10 mouse cellular contexts compared by ENCODE assay signal in genomic region chr4:147275021-147275772, GRCm38 (mm10). TPM values are rescaled to one million over a fixed set of nuclear protein-coding genes. Genes with fewer than 3 reads are reported as not detected.
DNase-seq lines count a peak whose midpoint lies in the region; ATAC-seq and TF ChIP-seq lines count a peak whose summit lies in the region.
"Not testable (repeated sequence)": the region's sequence is repeated elsewhere in the genome, so short reads cannot be mapped to it uniquely, and the experiment has no call there.
"Had no signal": no experiment of that assay in that cellular context is flagged by ENCODE, and none has a peak within 500 bp of the region (broad histone marks: within the 10 kb centered on the region; RNA-seq: fewer than 3 reads in every experiment).

No protein-coding gene starts in this region.

- peak overlapping the region; percentile 63 for H3K4me2 ChIP-seq in heart, embryonic 13.5 days
- peak overlapping the region; percentile 38 for H3K4me2 ChIP-seq in intestine, embryonic 14.5 days (ENCODE audit: low read length)
- H3K4me2 ChIP-seq in limb, embryonic 14.5 days (replicated peaks; ENCODE audit: low read depth, low read length, severe bottlenecking): peak overlapping the region; percentile 30; the same call in 1 of the 2 replicates

- peaks cover 62% of the 10 kb centered on the region for H3K9me3 ChIP-seq in forebrain, embryonic 10.5 days
- peaks cover 43% of the 10 kb centered on the region for H3K9me3 ChIP-seq in heart, embryonic 13.5 days
- H3K9me3 ChIP-seq in intestine, embryonic 14.5 days (ENCODE audit: control insufficient read depth, low read length): peaks cover 14% of the 10 kb centered on the region
- peaks cover 13% of the 10 kb centered on the region for H3K9me3 ChIP-seq in limb, embryonic 14.5 days (ENCODE audit: control insufficient read depth, low read length)

- H3K27me3 ChIP-seq in forebrain, embryonic 10.5 days (ENCODE audit: poor library complexity, severe bottlenecking); heart, embryonic 13.5 days (replicated peaks); intestine, embryonic 14.5 days (replicated peaks; ENCODE audit: control insufficient read depth, insufficient read depth, low read length); limb, embryonic 14.5 days (ENCODE audit: control insufficient read depth, insufficient read depth, low read length): not testable (repeated sequence)

- WGBS in forebrain, embryonic 10.5 days: 37% methylated on average over 58 of the region's 58 CpGs
- 30% methylated on average over 57 of the region's 58 CpGs for WGBS in heart, embryonic 13.5 days
- WGBS in intestine, embryonic 14.5 days: 43% methylated on average over 49 of the region's 58 CpGs
- 44% methylated on average over 50 of the region's 58 CpGs for WGBS in limb, embryonic 14.5 days

- 0 out of 2 replicates have a peak, but pooled peaks have one; percentile 52 for ATAC-seq in cerebellum, adult (ENCODE audit: insufficient number of reproducible peaks, low FRiP score, low TSS enrichment)
- peak; percentile 77; the same call in 1 of the 2 replicates for ATAC-seq in heart, embryonic 13.5 days (ENCODE audit: extremely low read depth, insufficient number of reproducible peaks, low FRiP score, low TSS enrichment)
- peak; percentile 75; the same call in 1 of the 2 replicates for ATAC-seq in intestine, embryonic 14.5 days (replicated peaks; ENCODE audit: low FRiP score, low TSS enrichment, low read depth)
- ATAC-seq in limb, embryonic 14.5 days (ENCODE audit: low FRiP score, low read depth): not testable (repeated sequence)
- peak; percentile 50 for ATAC-seq in megakaryocyte progenitor cell, adult 5-6 weeks (replicated peaks; ENCODE audit: poor library complexity)
- peak; percentile 51 for ATAC-seq in neutrophil, adult 5-6 weeks (ENCODE audit: extremely low read depth, insufficient number of reproducible peaks, low FRiP score, poor library complexity, severe bottlenecking)

- H3K27ac ChIP-seq in forebrain, embryonic 10.5 days; heart, embryonic 13.5 days (replicated peaks); intestine, embryonic 14.5 days (ENCODE audit: low read depth); limb, embryonic 14.5 days (replicated peaks; ENCODE audit: low read depth, low read length): not testable (repeated sequence)

- not testable (repeated sequence) for H3K9ac ChIP-seq in heart, embryonic 13.5 days; intestine, embryonic 14.5 days (ENCODE audit: low read length); limb, embryonic 14.5 days (ENCODE audit: low read depth, low read length, severe bottlenecking)

- peak overlapping the region; percentile 38 for H3K4me3 ChIP-seq in forebrain, embryonic 10.5 days
- H3K4me3 ChIP-seq in heart, embryonic 13.5 days: peak overlapping the region; percentile 39
- H3K4me3 ChIP-seq in intestine, embryonic 14.5 days (ENCODE audit: low read depth, low read length): 0 out of 2 replicates have a peak overlapping the region, but pooled peaks have one; percentile 1
- peak overlapping the region; percentile 2; the same call in 1 of the 2 replicates for H3K4me3 ChIP-seq in limb, embryonic 14.5 days (replicated peaks; ENCODE audit: low read length)

- not testable (repeated sequence) for TF ChIP-seq POLR2A in limb, embryonic 14.5 days (IDR thresholded peaks at IDR 0.05; ENCODE audit: borderline replicate concordance, extremely low read depth, insufficient read depth, insufficient read length)

- not testable (repeated sequence) for H3K36me3 ChIP-seq in forebrain, embryonic 10.5 days (replicated peaks); heart, embryonic 13.5 days; intestine, embryonic 14.5 days (ENCODE audit: control insufficient read depth, insufficient read depth, low read length); limb, embryonic 14.5 days (ENCODE audit: control insufficient read depth, insufficient read depth, low read length)

- peak; percentile 30 for DNase-seq in forebrain, embryonic 10.5 days (ENCODE audit: extremely low spot score, low spot score)
- DNase-seq in intestine, embryonic 14.5 days (ENCODE audit: low spot score): peak; percentile 52
- DNase-seq in limb, embryonic 14.5 days (ENCODE audit: low spot score): not testable (repeated sequence)

- not testable (repeated sequence) for H3K4me1 ChIP-seq in forebrain, embryonic 10.5 days; heart, embryonic 13.5 days; intestine, embryonic 14.5 days (replicated peaks; ENCODE audit: control insufficient read depth, insufficient read depth, low read length); limb, embryonic 14.5 days (ENCODE audit: control insufficient read depth, insufficient read depth, low read length)

RNA-seq across cellular contexts. Expression of gene Zfp988, which starts 30.3 kb away (rescaled TPM):
- 0.16 TPM in 1 of 2 replicates, not detected in the other for polyA plus RNA-seq in forebrain, embryonic 10.5 days (2016; fragmentation: Nextera tagmentation; extraction: Ambion mirVana)
- not detected in 2 replicates for polyA plus RNA-seq in heart, embryonic 13.5 days (2015; fragmentation: Nextera tagmentation; extraction: Ambion mirVana)
- 0.43 and 0.55 TPM in 2 replicates for polyA plus RNA-seq in intestine, embryonic 14.5 days (2014; fragmentation: Nextera tagmentation; extraction: Ambion mirVana)
- 0.04 TPM in 1 of 2 replicates, not detected in the other for polyA plus RNA-seq in limb, embryonic 14.5 days (2012; rRNA removed)
- 0.14 TPM in 1 of 2 replicates, not detected in the other for polyA plus RNA-seq in limb, embryonic 14.5 days (2014; fragmentation: Nextera tagmentation; extraction: Ambion mirVana)
- 0.07 and 0.74 TPM in 2 replicates for total RNA-seq in megakaryocyte progenitor cell, adult 5-6 weeks (2015)
- total RNA-seq in megakaryocyte progenitor cell, adult 5-6 weeks (2017): not detected in 2 replicates
- not detected in 2 replicates for total RNA-seq in neutrophil, adult 5-6 weeks (2017)
- total RNA-seq: gastrocnemius, postnatal 36 days had no signal
- polyA plus RNA-seq: erythroblast, embryonic 14.5 days; kidney, adult 2 months had no signal
